Mouse (Mus musculus): ENCODE measurements at regions not wholly inside any gene's neighbourhood (a gene's known extent, or its start where the extent isn't known, plus 50 kb on each side); places are given as distances from the start of the nearest gene placed in this dataset.

GRCm38 (mm10) chr17:9322772-9323171 lies 99.1 kb upstream of the Gm17728 start:
- TF ChIP-seq CTCF (conservative IDR thresholded peaks at IDR 0.05; ENCODE audit: low read length) (no peak), NANOG (IDR thresholded peaks at IDR 0.05; ENCODE audit: borderline replicate concordance, low read length) (no peak), POU5F1 (IDR thresholded peaks at IDR 0.05; ENCODE audit: borderline replicate concordance, low read length) (no peak)

Measured in E14TG2a.4 (cell line).